Mouse (Mus musculus) hindbrain, postnatal 0 days (tissue): ENCODE measurements around the gene Zfp184. TPM values are rescaled to one million over a fixed set of nuclear protein-coding genes. Genes with fewer than 3 reads are reported as not detected.
A peak's percentile ranks its signal among the peaks of the same experiment; 100 is the strongest.

Experiments used
- ATAC-seq: fragments of 200-750 bp; cut with Nextera tagmentation; 2 replicates; pipeline ENCODE4 v1.8.0; 2017; ENCODE audit warnings: mild to moderate bottlenecking, moderate TSS enrichment, moderate library complexity
- DNase-seq: peaks from one replicate; pipeline ENCODE4 v3.0.0-alpha.2; 2015; ENCODE audit warnings: low spot score
- H3K27ac ChIP-seq: fragments of 300-500 bp; sonication (generic); 2 replicates; pipeline ENCODE4 v1.5.1; 2014; ENCODE audit warnings: mild to moderate bottlenecking
- H3K27me3 ChIP-seq: fragments of 300-500 bp; sonication (generic); 2 replicates; pipeline ENCODE4 v1.6.1; 2014; ENCODE audit warnings: low read length, mixed read lengths; ENCODE audit not compliant: insufficient read depth
- H3K36me3 ChIP-seq: fragments of 300-500 bp; sonication (generic); 2 replicates; pipeline ENCODE4 v1.6.1; 2014; ENCODE audit warnings: low read length, mixed read lengths; ENCODE audit not compliant: insufficient read depth
- H3K4me1 ChIP-seq: fragments of 300-500 bp; sonication (generic); 2 replicates; pipeline ENCODE4 v1.6.1; 2014; ENCODE audit warnings: antibody characterized with exemption, low read length, mixed read lengths; ENCODE audit not compliant: insufficient read depth
- H3K4me2 ChIP-seq: fragments of 300-500 bp; sonication (generic); 2 replicates; pipeline ENCODE4 v1.6.1; 2014; ENCODE audit warnings: low read depth, mild to moderate bottlenecking, low read length, moderate library complexity, mixed read lengths
- H3K4me3 ChIP-seq: fragments of 300-500 bp; sonication (generic); 2 replicates; pipeline ENCODE4 v1.5.1; 2014; ENCODE audit warnings: low read length
- H3K9ac ChIP-seq: fragments of 300-500 bp; sonication (generic); replicated peaks from 2 replicates; pipeline ENCODE4 v1.6.1; 2014; ENCODE audit warnings: mild to moderate bottlenecking, low read length, moderate library complexity, mixed read lengths
- H3K9me3 ChIP-seq: fragments of 300-500 bp; sonication (generic); 2 replicates; pipeline ENCODE4 v1.6.1; 2016; ENCODE audit warnings: low read length, mixed read lengths
- CTCF ChIP-seq: IDR thresholded peaks from 2 replicates; pipeline ENCODE4 v1.5.1; 2016; ENCODE audit warnings: antibody characterized with exemption, control low read depth, low read depth
- WGBS: fragments of 180-500 bp; shearing (Covaris S2); extraction: QIAGEN DNeasy Blood & Tissue Kit; methylation state at CpG from one replicate; pipeline ENCODE4 v1.1.7; 2014; 5-methylcytosine and 5-hydroxymethylcytosine counted together
- polyA plus RNA-seq: library from polyadenylated mRNA; unstranded; fragments of >200 nt; fragmentation: Nextera tagmentation; extraction: Ambion mirVana; gene quantifications from 2 replicates; pipeline ENCODE4 v1.2.1, GENCODE M21; 2015
- total RNA-seq: library from RNA; depleted of rRNA; stranded (reverse); fragments of >200 nt; gene quantifications from 2 replicates; pipeline ENCODE4 v1.2.3, GENCODE M21; 2014

Gene Zfp184
- total and polyA plus RNA-seq, 2 experiments from 2014 or later, result 9.3 to 9.6 TPM

GRCm38 (mm10) chr13:22001823-22002222 is 56.9 kb downstream of the Zfp184 start:
- no peak overlapping the region for H3K9ac ChIP-seq
- H3K4me2 ChIP-seq, result no peak overlapping the region
- peaks cover 92% of the 10 kb centered on the region for H3K27me3 ChIP-seq
- H3K4me3 ChIP-seq, result no peak overlapping the region
- no peak for ATAC-seq
- no peaks in the 10 kb centered on the region for H3K36me3 ChIP-seq
- TF ChIP-seq CTCF, result no peak
- H3K9me3 ChIP-seq, result no peaks in the 10 kb centered on the region
- WGBS, result 30% methylated on average over 5 of the region's 5 CpGs
- H3K27ac ChIP-seq, result no peak overlapping the region
- no peak for DNase-seq
- peaks cover 11% of the 10 kb centered on the region; the same call in 1 of the 2 replicates for H3K4me1 ChIP-seq

DNA sequence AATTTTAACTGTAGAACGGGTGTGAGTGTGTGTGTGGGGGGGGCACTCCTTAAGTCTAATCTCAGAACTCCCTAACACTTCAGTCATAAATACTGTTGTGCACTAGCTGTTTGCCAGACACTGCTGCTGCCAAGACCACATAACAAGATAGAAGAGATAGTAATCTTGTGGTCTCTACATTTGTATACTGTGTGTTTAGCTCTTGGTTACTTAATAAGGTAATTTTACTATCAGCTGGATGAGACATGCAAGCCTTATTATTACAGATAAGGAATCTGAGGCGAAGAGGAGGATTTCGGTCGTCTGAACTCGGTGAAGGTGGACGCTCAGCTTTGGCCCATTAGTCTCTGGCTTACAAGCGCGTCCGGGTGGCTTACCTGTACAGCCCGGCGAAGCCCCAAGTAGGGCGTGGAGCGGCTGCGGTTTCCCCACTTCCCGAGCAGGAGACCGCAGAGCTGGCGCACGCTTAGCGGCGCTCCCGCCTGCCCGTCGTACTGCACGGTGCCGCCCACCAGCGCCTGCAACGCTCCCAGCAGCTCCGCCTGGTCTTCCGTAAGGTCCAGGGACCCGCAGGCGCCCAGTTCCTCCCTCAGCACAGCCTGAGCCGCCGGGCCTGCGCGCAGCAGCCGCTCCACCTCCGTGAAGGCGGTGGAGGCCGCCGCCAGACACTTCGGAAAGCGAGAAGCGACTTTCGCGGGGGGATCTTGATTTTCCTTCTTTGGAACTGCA is 60.9 kb downstream of the Zfp184 start:
- peak overlapping the region; percentile 35; the same call in 1 of the 2 replicates for H3K9ac ChIP-seq
- under 1% methylated on average over 45 of the region's 45 CpGs for WGBS
- ATAC-seq, result peak; percentile 51

DNA sequence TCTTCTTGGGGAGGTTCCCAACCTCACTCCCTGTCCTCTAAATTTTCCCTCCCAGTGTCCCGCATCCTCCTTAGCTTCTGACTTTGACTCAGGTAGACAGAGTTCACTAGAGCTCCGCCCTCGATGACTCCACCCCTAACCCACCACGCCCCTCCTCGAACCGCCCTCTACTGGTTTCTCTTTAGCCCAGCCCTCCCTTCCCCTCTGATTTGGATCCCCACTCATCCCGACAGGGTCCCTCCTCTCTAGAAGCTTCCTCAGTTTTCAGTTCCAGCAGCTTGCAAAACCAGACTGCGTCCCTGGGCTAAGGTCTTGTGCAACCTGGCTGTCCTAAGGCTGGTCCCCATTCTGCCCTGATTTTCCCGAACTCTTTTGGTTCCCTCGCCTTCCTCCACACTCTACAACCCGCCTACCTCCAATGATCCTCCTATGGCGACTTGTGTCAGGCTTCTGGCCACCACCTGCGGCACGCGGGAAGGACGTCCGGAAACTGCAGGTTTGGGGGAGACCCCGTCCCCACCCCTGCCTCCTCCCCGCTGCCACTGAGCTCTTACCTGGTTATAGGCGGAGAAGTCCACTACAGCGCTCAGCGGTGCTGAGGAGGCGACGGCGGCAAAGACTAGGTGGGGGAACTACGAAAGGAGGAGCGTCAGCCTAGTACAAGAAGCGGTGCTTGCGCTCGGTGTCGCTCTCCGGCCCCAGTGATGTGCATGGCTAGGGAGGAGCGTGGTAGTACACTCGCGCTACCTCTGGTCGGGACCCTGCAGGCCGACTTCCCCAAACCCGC is 61.6 kb downstream of the Zfp184 start:
- ATAC-seq (peak; percentile 66), DNase-seq (no peak)
- TF ChIP-seq CTCF, result no peak
- H3K9me3 ChIP-seq, result no peaks in the 10 kb centered on the region
- peaks cover 12% of the 10 kb centered on the region; the same call in 1 of the 2 replicates for H3K4me1 ChIP-seq
- peak overlapping the region; percentile 35; the same call in 1 of the 2 replicates for H3K9ac ChIP-seq
- no peaks in the 10 kb centered on the region for H3K36me3 ChIP-seq
- H3K4me2 ChIP-seq, result peak overlapping the region; percentile 86
- WGBS, result under 1% methylated on average over 38 of the region's 38 CpGs
- H3K4me3 ChIP-seq, result peak overlapping the region; percentile 46
- peaks cover 91% of the 10 kb centered on the region for H3K27me3 ChIP-seq
- H3K27ac ChIP-seq, result no peak overlapping the region

More for the DNA sequence above, 60.9 kb downstream of the Zfp184 start:
- Histone ChIP-seq H3K36me3 (no peaks in the 10 kb centered on the region), H3K9me3 (no peaks in the 10 kb centered on the region), H3K4me1 (peaks cover 12% of the 10 kb centered on the region; the same call in 1 of the 2 replicates), H3K4me3 (peak overlapping the region; percentile 46), H3K27ac (no peak overlapping the region), H3K4me2 (peak overlapping the region; percentile 86), H3K27me3 (peaks cover 93% of the 10 kb centered on the region)
- TF ChIP-seq CTCF, result no peak
- no peak for DNase-seq

DNA sequence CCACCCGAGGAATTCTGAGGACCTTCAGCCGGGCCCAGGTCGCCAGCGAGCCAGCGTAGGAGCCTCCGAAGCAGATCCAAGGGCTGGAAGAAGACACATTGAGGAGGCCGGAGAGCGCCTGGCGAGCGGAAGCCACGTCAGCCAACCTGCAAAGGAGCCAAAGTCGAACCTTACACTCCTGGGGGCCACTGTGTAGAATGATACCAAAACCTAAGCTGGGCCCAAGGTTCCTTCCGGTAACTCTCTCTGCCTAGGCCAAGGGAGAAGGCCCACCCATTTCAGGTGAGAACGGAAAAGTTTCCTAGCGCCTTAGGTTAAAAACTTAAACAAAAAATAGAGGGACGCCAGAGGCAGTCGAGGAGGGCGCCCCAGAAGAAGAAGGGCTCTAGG is 62.2 kb downstream of the Zfp184 start:
- Histone ChIP-seq H3K4me2 (peak overlapping the region; percentile 86), H3K9ac (no peak overlapping the region), H3K27me3 (peaks cover 88% of the 10 kb centered on the region), H3K4me3 (peak overlapping the region; percentile 46), H3K27ac (no peak overlapping the region), H3K36me3 (no peaks in the 10 kb centered on the region), H3K9me3 (no peaks in the 10 kb centered on the region), H3K4me1 (peaks cover 12% of the 10 kb centered on the region; the same call in 1 of the 2 replicates)
- DNase-seq (no peak), ATAC-seq (no peak)
- no peak for TF ChIP-seq CTCF
- 3% methylated on average over 18 of the region's 18 CpGs for WGBS

DNA sequence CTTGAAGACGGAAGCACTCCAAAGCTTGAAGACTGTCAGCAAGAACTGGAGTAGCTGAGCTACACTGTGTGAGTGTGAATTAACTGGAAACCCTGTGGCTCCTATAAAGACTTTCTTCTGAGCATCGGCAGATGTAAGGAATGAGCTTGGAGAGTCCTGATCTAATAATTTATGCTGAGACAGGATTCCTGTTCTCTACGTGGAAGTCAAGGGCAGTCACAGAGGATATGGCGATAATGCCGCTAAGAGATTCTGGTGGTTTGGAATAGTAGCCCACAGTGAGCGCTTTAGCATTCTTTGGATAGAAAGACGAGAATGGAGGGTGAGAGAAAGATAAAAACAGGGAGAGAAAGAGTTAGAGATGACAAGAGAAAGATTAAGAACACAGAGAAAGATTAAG is 63.0 kb downstream of the Zfp184 start:
- Histone ChIP-seq H3K36me3 (no peaks in the 10 kb centered on the region), H3K4me2 (no peak overlapping the region), H3K4me1 (peaks cover 12% of the 10 kb centered on the region; the same call in 1 of the 2 replicates), H3K9me3 (no peaks in the 10 kb centered on the region), H3K27ac (no peak overlapping the region), H3K9ac (no peak overlapping the region), H3K27me3 (peaks cover 88% of the 10 kb centered on the region), H3K4me3 (no peak overlapping the region)
- WGBS, result 47% methylated on average over 7 of the region's 7 CpGs
- ATAC-seq, result no peak
- DNase-seq, result no peak
- no peak for TF ChIP-seq CTCF

GRCm38 (mm10) chr13:22008707-22009106 is 63.8 kb downstream of the Zfp184 start:
- 77% methylated on average over 3 of the region's 3 CpGs for WGBS
- Histone ChIP-seq H3K4me2 (no peak overlapping the region), H3K9me3 (no peaks in the 10 kb centered on the region), H3K4me3 (no peak overlapping the region), H3K27ac (no peak overlapping the region), H3K36me3 (no peaks in the 10 kb centered on the region), H3K4me1 (peaks cover 12% of the 10 kb centered on the region; the same call in 1 of the 2 replicates), H3K27me3 (peaks cover 87% of the 10 kb centered on the region), H3K9ac (no peak overlapping the region)
- DNase-seq (no peak), ATAC-seq (no peak)
- TF ChIP-seq CTCF, result no peak
